Mouse (Mus musculus) limb, embryonic 12.5 days (tissue): ENCODE data around the gene Gm10842. TPM values are rescaled to one million over a fixed set of nuclear protein-coding genes. Genes with fewer than 3 reads are reported as not detected.
A peak's percentile ranks its signal among the peaks of the same experiment; 100 is the strongest.

Source experiments
- ATAC-seq: fragments of 200-750 bp; cut with Nextera tagmentation; 2 replicates; pipeline ENCODE4 v1.8.0; 2017; ENCODE audit warnings: low read depth, moderate TSS enrichment; ENCODE audit not compliant: insufficient number of reproducible peaks, insufficient read depth, low FRiP score, low TSS enrichment
- H3K27ac ChIP-seq: fragments of 300-500 bp; sonication (generic); 2 replicates; pipeline ENCODE4 v1.5.1; 2016; ENCODE audit warnings: mild to moderate bottlenecking, moderate library complexity
- H3K27me3 ChIP-seq: fragments of 300-500 bp; sonication (generic); 2 replicates; pipeline ENCODE4 v1.6.1; 2016; ENCODE audit warnings: mild to moderate bottlenecking, moderate library complexity
- H3K36me3 ChIP-seq: fragments of 300-500 bp; sonication (generic); 2 replicates; pipeline ENCODE4 v1.6.1; 2016; ENCODE audit warnings: mild to moderate bottlenecking, moderate library complexity
- H3K4me1 ChIP-seq: fragments of 300-500 bp; sonication (generic); replicated peaks from 2 replicates; pipeline ENCODE4 v1.6.1; 2016
- H3K4me2 ChIP-seq: fragments of 300-500 bp; sonication (generic); 2 replicates; pipeline ENCODE4 v1.6.1; 2016; ENCODE audit warnings: mild to moderate bottlenecking, moderate library complexity
- H3K4me3 ChIP-seq: fragments of 300-500 bp; sonication (generic); replicated peaks from 2 replicates; pipeline ENCODE4 v1.5.1; 2016; ENCODE audit warnings: mild to moderate bottlenecking
- H3K9ac ChIP-seq: fragments of 300-500 bp; sonication (generic); replicated peaks from 2 replicates; pipeline ENCODE4 v1.6.1; 2016; ENCODE audit warnings: mild to moderate bottlenecking, moderate library complexity
- H3K9me3 ChIP-seq: fragments of 300-500 bp; sonication (generic); 2 replicates; pipeline ENCODE4 v1.6.1; 2016; ENCODE audit warnings: mild to moderate bottlenecking, moderate library complexity
- WGBS: fragments of 180-500 bp; shearing (Covaris S2); methylation state at CpG from one replicate; pipeline ENCODE4 v1.1.7; 2016; 5-methylcytosine and 5-hydroxymethylcytosine counted together
- polyA plus RNA-seq: library from polyadenylated mRNA; unstranded; fragments of >200 nt; fragmentation: Nextera tagmentation; extraction: Ambion mirVana; gene quantifications from 2 replicates; pipeline ENCODE4 v1.2.1, GENCODE M21; 2016

The Gm10842 gene
- polyA plus RNA-seq, 1 experiment from 2014 or later: not detected

- WGBS: 6% methylated on average over 12 of the region's 12 CpGs
- H3K9ac ChIP-seq: no peak overlapping the region
- H3K36me3 ChIP-seq: no peaks in the 10 kb centered on the region
- H3K9me3 ChIP-seq: no peaks in the 10 kb centered on the region
- H3K4me1 ChIP-seq: peaks cover 34% of the 10 kb centered on the region
- peaks cover 44% of the 10 kb centered on the region for H3K27me3 ChIP-seq
- no peak overlapping the region for H3K27ac ChIP-seq
- no peak overlapping the region for H3K4me3 ChIP-seq
- peak; percentile 57; the same call in 1 of the 2 replicates for ATAC-seq
- no peak overlapping the region for H3K4me2 ChIP-seq
These were observed 6.6 kb downstream of the Gm10842 start for GRCm38 (mm10) chr11:105153068-105153833.

GRCm38 (mm10) chr11:105155915-105156314 is 9.2 kb downstream of the Gm10842 start:
- Histone ChIP-seq H3K9me3 (no peaks in the 10 kb centered on the region), H3K4me1 (peaks cover 33% of the 10 kb centered on the region), H3K36me3 (no peaks in the 10 kb centered on the region), H3K4me3 (no peak overlapping the region), H3K27ac (no peak overlapping the region), H3K9ac (no peak overlapping the region), H3K4me2 (no peak overlapping the region), H3K27me3 (peaks cover 35% of the 10 kb centered on the region)
- ATAC-seq: no peak
- 42% methylated on average over 4 of the region's 4 CpGs for WGBS

GRCm38 (mm10) chr11:105156748-105157267 is 10.1 kb downstream of the Gm10842 start:
- 81% methylated on average over 19 of the region's 19 CpGs for WGBS
- Histone ChIP-seq H3K9me3 (no peaks in the 10 kb centered on the region), H3K4me2 (no peak overlapping the region), H3K36me3 (no peaks in the 10 kb centered on the region), H3K27ac (no peak overlapping the region), H3K27me3 (peaks cover 28% of the 10 kb centered on the region), H3K9ac (no peak overlapping the region), H3K4me3 (no peak overlapping the region), H3K4me1 (peaks cover 24% of the 10 kb centered on the region)
- ATAC-seq: no peak

- Histone ChIP-seq H3K4me2 (no peak overlapping the region), H3K9ac (no peak overlapping the region), H3K9me3 (peaks cover 7% of the 10 kb centered on the region; the same call in 1 of the 2 replicates), H3K36me3 (no peaks in the 10 kb centered on the region), H3K27me3 (peaks cover 26% of the 10 kb centered on the region), H3K27ac (no peak overlapping the region), H3K4me3 (no peak overlapping the region), H3K4me1 (peaks cover 12% of the 10 kb centered on the region)
- no peak for ATAC-seq
These were observed 11.4 kb downstream of the Gm10842 start for GRCm38 (mm10) chr11:105158047-105158446.

- no peak overlapping the region for H3K9ac ChIP-seq
- no peak overlapping the region for H3K4me3 ChIP-seq
- peaks cover 19% of the 10 kb centered on the region for H3K9me3 ChIP-seq
- WGBS: 60% methylated on average over 6 of the region's 6 CpGs
- no peak for ATAC-seq
- peaks cover 19% of the 10 kb centered on the region for H3K27me3 ChIP-seq
- no peak overlapping the region for H3K27ac ChIP-seq
- H3K4me1 ChIP-seq: no peaks in the 10 kb centered on the region
- H3K4me2 ChIP-seq: no peak overlapping the region
- no peaks in the 10 kb centered on the region for H3K36me3 ChIP-seq
These were observed 13.1 kb downstream of the Gm10842 start for GRCm38 (mm10) chr11:105159673-105160360.

- no peak for ATAC-seq
- 89% methylated on average over 2 of the region's 2 CpGs for WGBS
These were observed 14.7 kb downstream of the Gm10842 start for GRCm38 (mm10) chr11:105161411-105161810.

GRCm38 (mm10) chr11:105164516-105165510 is 18.1 kb downstream of the Gm10842 start:
- H3K9ac ChIP-seq: no peak overlapping the region
- no peak overlapping the region for H3K4me2 ChIP-seq
- 78% methylated on average over 69 of the region's 69 CpGs for WGBS
- peaks cover 35% of the 10 kb centered on the region for H3K9me3 ChIP-seq
- no peak overlapping the region for H3K27ac ChIP-seq
- H3K27me3 ChIP-seq: peaks cover 20% of the 10 kb centered on the region
- H3K36me3 ChIP-seq: no peaks in the 10 kb centered on the region
- no peak for ATAC-seq
- no peaks in the 10 kb centered on the region for H3K4me1 ChIP-seq
- H3K4me3 ChIP-seq: no peak overlapping the region

More at GRCm38 (mm10) chr11:105161411-105161810, 14.7 kb downstream of the Gm10842 start:
- no peak overlapping the region for H3K4me2 ChIP-seq
- H3K27ac ChIP-seq: no peak overlapping the region
- no peaks in the 10 kb centered on the region for H3K4me1 ChIP-seq
- H3K36me3 ChIP-seq: no peaks in the 10 kb centered on the region
- H3K27me3 ChIP-seq: peaks cover 21% of the 10 kb centered on the region
- H3K9ac ChIP-seq: no peak overlapping the region
- no peak overlapping the region for H3K4me3 ChIP-seq
- H3K9me3 ChIP-seq: peaks cover 35% of the 10 kb centered on the region

GRCm38 (mm10) chr11:105166780-105167179 is 20.1 kb downstream of the Gm10842 start:
- 90% methylated on average over 10 of the region's 10 CpGs for WGBS
- Histone ChIP-seq H3K4me3 (no peak overlapping the region), H3K9ac (no peak overlapping the region), H3K27me3 (peaks cover 20% of the 10 kb centered on the region), H3K9me3 (peaks cover 35% of the 10 kb centered on the region), H3K36me3 (no peaks in the 10 kb centered on the region), H3K27ac (no peak overlapping the region), H3K4me2 (no peak overlapping the region), H3K4me1 (no peaks in the 10 kb centered on the region)
- ATAC-seq: no peak

GRCm38 (mm10) chr11:105178516-105178915 is 31.8 kb downstream of the Gm10842 start, which contains the start of gene Tlk2:
Gene Tlk2 (plus strand): TSS chr11:105178807.
- 44% methylated on average over 2 of the region's 2 CpGs for WGBS
- Histone ChIP-seq H3K4me3 (peak within 1 kb of the TSS; percentile 94; the same call in 1 of the 2 replicates), H3K4me1 (peaks cover 22% of the 10 kb centered on the region), H3K27ac (no peak within 1 kb of the TSS), H3K27me3 (no peaks in the 10 kb centered on the region), H3K36me3 (peaks cover 13% of the 10 kb centered on the region; the same call in 1 of the 2 replicates), H3K9ac (no peak within 1 kb of the TSS), H3K4me2 (peak within 1 kb of the TSS; percentile 87), H3K9me3 (no peaks in the 10 kb centered on the region)
- ATAC-seq: no peak

- 95% methylated on average over 4 of the region's 4 CpGs for WGBS
- ATAC-seq: no peak
- H3K36me3 ChIP-seq: peaks cover 22% of the 10 kb centered on the region
- H3K4me3 ChIP-seq: peak overlapping the region; percentile 94; the same call in 1 of the 2 replicates
- no peaks in the 10 kb centered on the region for H3K9me3 ChIP-seq
- no peak overlapping the region for H3K9ac ChIP-seq
- peak overlapping the region; percentile 87 for H3K4me2 ChIP-seq
- H3K4me1 ChIP-seq: peaks cover 22% of the 10 kb centered on the region
- no peaks in the 10 kb centered on the region for H3K27me3 ChIP-seq
- no peak overlapping the region for H3K27ac ChIP-seq
These were observed 32.8 kb downstream of the Gm10842 start for GRCm38 (mm10) chr11:105179523-105179922.
